Mouse (Mus musculus): ENCODE data around the gene Slc38a10.

DNA sequence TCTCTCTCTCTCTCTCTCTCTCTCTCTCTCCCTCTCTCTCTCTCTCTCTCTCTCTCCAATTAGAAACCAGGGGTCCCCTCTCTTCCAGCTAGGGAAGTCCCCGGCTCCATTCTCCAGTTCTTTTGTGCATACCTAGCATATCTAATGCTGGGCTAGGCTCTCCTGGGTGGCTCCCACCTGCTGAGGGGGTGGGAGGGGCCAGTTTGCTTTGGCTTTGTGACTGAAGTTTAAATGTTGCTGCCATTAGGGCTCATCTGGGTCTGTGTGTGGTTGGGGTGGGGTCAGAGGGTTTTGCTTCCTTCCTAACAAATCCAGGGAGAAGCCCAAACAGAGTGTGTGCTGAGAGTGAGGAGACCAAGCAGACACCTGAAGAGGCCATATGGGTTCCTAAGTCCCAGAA, 32.0 kb upstream of the Slc38a10 start:
- no peak for TF ChIP-seq POLR2A (IDR thresholded peaks at IDR 0.05; ENCODE audit: control insufficient read depth, low read depth, low read length)
- TF ChIP-seq CTCF (IDR thresholded peaks at IDR 0.05; ENCODE audit: control insufficient read depth, insufficient read depth, insufficient replicate concordance, low read depth, low read length) = no peak
